Mouse (Mus musculus) heart, embryonic 11.5 days (tissue): ENCODE data around the gene Bmp5. TPM values are rescaled to one million over a fixed set of nuclear protein-coding genes. Genes with fewer than 3 reads are reported as not detected.
"Not testable (repeated sequence)": the region's sequence is repeated elsewhere in the genome, so short reads cannot be mapped to it uniquely, and the experiment has no call there.

Experiments
- ATAC-seq: fragments of 200-750 bp; cut with Nextera tagmentation; replicated peaks from 2 replicates; pipeline ENCODE4 v1.8.0; 2017; ENCODE audit warnings: moderate library complexity; ENCODE audit not compliant: insufficient number of reproducible peaks, low FRiP score, low TSS enrichment
- H3K27ac ChIP-seq: fragments of 300-500 bp; sonication (generic); 2 replicates; pipeline ENCODE4 v1.5.1; 2014; ENCODE audit warnings: mild to moderate bottlenecking, low read depth, low read length
- H3K27me3 ChIP-seq: fragments of 300-500 bp; sonication (generic); 2 replicates; pipeline ENCODE4 v1.6.1; 2014; ENCODE audit warnings: mild to moderate bottlenecking, low read length, mixed read lengths; ENCODE audit not compliant: control insufficient read depth, insufficient read depth
- H3K36me3 ChIP-seq: fragments of 300-500 bp; sonication (generic); 2 replicates; pipeline ENCODE4 v1.6.1; 2014; ENCODE audit warnings: mild to moderate bottlenecking, low read length, moderate library complexity, mixed read lengths; ENCODE audit not compliant: control insufficient read depth, insufficient read depth
- H3K4me1 ChIP-seq: fragments of 300-500 bp; sonication (generic); 2 replicates; pipeline ENCODE4 v1.6.1; 2014; ENCODE audit warnings: low read length; ENCODE audit not compliant: control insufficient read depth, insufficient read depth
- H3K4me2 ChIP-seq: fragments of 300-500 bp; sonication (generic); 2 replicates; pipeline ENCODE4 v1.6.1; 2014; ENCODE audit warnings: mild to moderate bottlenecking, moderate library complexity
- H3K4me3 ChIP-seq: fragments of 300-500 bp; sonication (generic); 2 replicates; pipeline ENCODE4 v1.5.1; 2014; ENCODE audit warnings: low read depth, low read length
- H3K9ac ChIP-seq: fragments of 300-500 bp; sonication (generic); 2 replicates; pipeline ENCODE4 v1.6.1; 2014; ENCODE audit warnings: mild to moderate bottlenecking, low read depth, low read length, moderate library complexity
- H3K9me3 ChIP-seq: fragments of 300-500 bp; sonication (generic); replicated peaks from 2 replicates; pipeline ENCODE4 v1.6.1; 2016; ENCODE audit warnings: low read length; ENCODE audit not compliant: control insufficient read depth
- WGBS: fragments of 180-500 bp; shearing (Covaris S2); extraction: QIAGEN DNeasy Blood & Tissue Kit; methylation state at CpG from one replicate; pipeline ENCODE4 v1.1.7; 2014; ENCODE audit not compliant: insufficient replicate concordance; 5-methylcytosine and 5-hydroxymethylcytosine counted together
- polyA plus RNA-seq: library from polyadenylated mRNA; unstranded; fragments of >200 nt; fragmentation: Nextera tagmentation; extraction: Ambion mirVana; gene quantifications from 2 replicates; pipeline ENCODE4 v1.2.1, GENCODE M21; 2014

Bmp5 gene
- polyA plus RNA-seq, 1 experiment from 2014 or later: 11.2 TPM

DNA sequence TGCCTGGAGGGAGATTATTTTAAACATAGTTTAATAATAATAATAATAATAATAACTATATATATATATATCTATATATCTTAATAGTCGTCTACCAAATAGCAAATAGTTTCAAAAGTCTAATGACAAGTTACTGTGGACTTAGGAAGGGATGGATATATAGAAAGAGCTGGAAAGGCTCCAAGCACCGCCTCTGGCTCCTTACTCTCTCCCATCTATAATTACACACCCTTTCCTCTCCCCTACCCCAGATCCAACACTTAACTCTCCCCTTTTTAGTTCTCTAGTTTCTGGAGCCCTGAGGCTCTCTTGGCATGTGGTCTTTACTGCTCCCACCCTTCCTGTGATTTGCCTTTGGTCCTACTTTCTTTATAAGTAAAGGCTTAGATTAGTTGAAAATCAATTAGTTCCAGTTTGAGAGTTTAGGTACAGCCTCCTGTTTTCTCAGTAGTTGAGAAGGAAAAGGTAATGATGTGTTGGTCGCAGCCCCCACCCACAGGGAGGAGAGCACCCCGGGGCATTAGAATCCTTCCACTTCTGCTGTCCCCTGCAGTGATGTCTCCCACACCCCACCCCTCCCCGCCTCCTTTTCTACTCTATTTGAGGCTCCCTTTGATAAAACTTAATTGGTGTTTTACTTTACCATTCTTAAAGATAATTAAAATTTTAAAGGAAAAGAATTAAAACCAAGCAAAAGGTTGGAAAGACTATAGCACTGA, 5.6 kb downstream of the Bmp5 start:
- H3K9me3 ChIP-seq: no peaks in the 10 kb centered on the region
- H3K9ac ChIP-seq: peak overlapping the region; percentile 52; the same call in 1 of the 2 replicates
- H3K4me3 ChIP-seq: peak overlapping the region; percentile 11; the same call in 1 of the 2 replicates
- no peaks in the 10 kb centered on the region for H3K27me3 ChIP-seq
- no peak for ATAC-seq
- H3K4me1 ChIP-seq: no peaks in the 10 kb centered on the region
- no peaks in the 10 kb centered on the region for H3K36me3 ChIP-seq
- peak overlapping the region; percentile 62 for H3K4me2 ChIP-seq
- WGBS: 14% methylated on average over 5 of the region's 5 CpGs
- H3K27ac ChIP-seq: 0 out of 2 replicates have a peak overlapping the region, but pooled peaks have one; percentile 41

DNA sequence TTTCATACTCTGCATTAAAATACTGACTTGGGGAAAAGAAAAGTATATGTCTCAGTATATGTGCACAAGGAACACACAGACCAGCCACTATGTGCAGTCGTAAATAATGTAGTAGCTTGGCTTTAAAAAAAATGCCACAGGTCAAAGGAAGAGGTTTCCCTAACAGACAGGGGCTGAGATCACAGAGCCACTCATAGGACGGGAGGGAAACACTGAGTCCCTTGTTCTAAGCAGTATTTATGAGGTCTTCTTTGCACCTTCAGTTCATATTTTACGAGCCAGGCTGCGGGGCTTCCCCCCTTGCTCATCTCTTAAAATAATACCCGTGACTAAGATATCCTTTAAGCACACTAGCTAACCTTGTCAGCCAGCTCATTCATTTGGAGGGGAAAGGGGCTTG, 6.4 kb downstream of the Bmp5 start:
- Histone ChIP-seq H3K4me2 (peak overlapping the region; percentile 54), H3K36me3 (no peaks in the 10 kb centered on the region), H3K4me3 (0 out of 2 replicates have a peak overlapping the region, but pooled peaks have one; percentile 12), H3K27me3 (no peaks in the 10 kb centered on the region), H3K4me1 (no peaks in the 10 kb centered on the region), H3K27ac (peak overlapping the region; percentile 42; the same call in 1 of the 2 replicates), H3K9ac (peak overlapping the region; percentile 17; the same call in 1 of the 2 replicates), H3K9me3 (no peaks in the 10 kb centered on the region)
- no peak for ATAC-seq
- WGBS: 30% methylated on average over 5 of the region's 5 CpGs

DNA sequence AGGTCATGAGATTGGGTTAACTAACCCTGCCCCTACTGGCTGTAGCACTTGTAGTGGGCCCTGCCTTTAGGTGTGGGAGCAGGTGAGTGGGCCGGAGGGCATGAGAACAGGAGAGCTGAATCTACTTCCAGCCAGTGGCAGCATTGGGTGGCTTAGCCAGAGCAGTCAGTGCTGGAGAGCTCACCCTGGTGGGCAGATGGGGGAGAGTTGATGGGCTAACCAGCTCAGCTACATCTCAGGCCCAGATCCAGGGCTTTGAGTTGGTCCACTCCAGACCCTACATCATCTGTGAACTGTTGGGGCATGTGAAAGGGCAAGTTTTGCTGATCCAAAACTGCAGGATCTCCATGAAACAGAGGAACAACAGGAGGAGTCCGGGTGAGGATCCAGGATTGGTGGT, 8.4 kb downstream of the Bmp5 start:
- H3K4me3 ChIP-seq: no peak overlapping the region
- WGBS: 83% methylated on average over 2 of the region's 2 CpGs
- no peak overlapping the region for H3K9ac ChIP-seq
- H3K27ac ChIP-seq: no peak overlapping the region
- H3K4me1 ChIP-seq: no peaks in the 10 kb centered on the region
- peak; percentile 57; the same call in 1 of the 2 replicates for ATAC-seq
- no peaks in the 10 kb centered on the region for H3K36me3 ChIP-seq
- no peak overlapping the region for H3K4me2 ChIP-seq
- H3K9me3 ChIP-seq: no peaks in the 10 kb centered on the region
- no peaks in the 10 kb centered on the region for H3K27me3 ChIP-seq

DNA sequence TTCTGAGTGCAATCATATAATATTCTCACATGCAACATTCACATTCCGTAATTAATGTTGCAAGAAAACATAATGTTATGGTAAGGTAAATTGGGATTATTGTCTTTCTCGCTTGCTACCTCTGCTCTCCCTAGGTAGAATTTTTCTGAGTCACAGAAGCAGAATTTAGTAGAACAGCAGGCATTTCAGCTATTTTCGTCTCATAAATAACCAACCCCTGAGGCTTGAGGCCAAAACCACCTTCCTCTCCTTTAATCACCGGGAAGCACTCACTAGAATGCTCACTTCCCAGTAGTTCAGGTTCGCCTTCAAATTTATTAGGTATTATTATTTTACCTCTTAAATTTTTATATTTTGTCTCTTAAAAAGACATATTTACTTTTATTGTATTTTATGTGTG, 10.8 kb downstream of the Bmp5 start:
- H3K4me2 ChIP-seq: no peak overlapping the region
- H3K27me3 ChIP-seq: no peaks in the 10 kb centered on the region
- no peak overlapping the region for H3K9ac ChIP-seq
- WGBS: 86% methylated on average over 5 of the region's 5 CpGs
- no peak overlapping the region for H3K4me3 ChIP-seq
- no peaks in the 10 kb centered on the region for H3K36me3 ChIP-seq
- H3K27ac ChIP-seq: no peak overlapping the region
- no peak for ATAC-seq
- no peaks in the 10 kb centered on the region for H3K4me1 ChIP-seq
- no peaks in the 10 kb centered on the region for H3K9me3 ChIP-seq

DNA sequence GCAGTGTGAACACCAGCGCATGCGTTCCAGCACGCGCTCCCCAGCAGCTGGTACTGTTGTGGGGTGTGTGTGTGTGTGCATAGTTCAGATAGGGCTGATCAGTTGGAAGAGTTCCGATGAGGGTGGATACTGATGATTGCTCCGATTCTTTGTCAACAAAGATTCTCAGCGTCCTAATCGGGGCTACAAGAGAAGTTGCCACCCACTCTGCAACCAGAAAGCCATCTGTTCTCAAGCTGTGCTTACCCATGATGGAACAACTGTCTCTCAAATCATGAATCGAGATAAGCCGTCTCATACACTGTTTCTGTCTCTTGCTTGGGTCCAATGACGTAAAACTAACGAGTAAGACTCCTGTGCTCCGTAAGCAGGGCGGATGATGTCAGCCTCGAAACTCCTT, 12.0 kb downstream of the Bmp5 start:
- ATAC-seq: no peak
- H3K36me3 ChIP-seq: no peaks in the 10 kb centered on the region
- H3K27me3 ChIP-seq: no peaks in the 10 kb centered on the region
- no peak overlapping the region for H3K9ac ChIP-seq
- no peak overlapping the region for H3K27ac ChIP-seq
- WGBS: 76% methylated on average over 15 of the region's 15 CpGs
- H3K4me2 ChIP-seq: no peak overlapping the region
- no peak overlapping the region for H3K4me3 ChIP-seq
- H3K4me1 ChIP-seq: no peaks in the 10 kb centered on the region
- no peaks in the 10 kb centered on the region for H3K9me3 ChIP-seq

DNA sequence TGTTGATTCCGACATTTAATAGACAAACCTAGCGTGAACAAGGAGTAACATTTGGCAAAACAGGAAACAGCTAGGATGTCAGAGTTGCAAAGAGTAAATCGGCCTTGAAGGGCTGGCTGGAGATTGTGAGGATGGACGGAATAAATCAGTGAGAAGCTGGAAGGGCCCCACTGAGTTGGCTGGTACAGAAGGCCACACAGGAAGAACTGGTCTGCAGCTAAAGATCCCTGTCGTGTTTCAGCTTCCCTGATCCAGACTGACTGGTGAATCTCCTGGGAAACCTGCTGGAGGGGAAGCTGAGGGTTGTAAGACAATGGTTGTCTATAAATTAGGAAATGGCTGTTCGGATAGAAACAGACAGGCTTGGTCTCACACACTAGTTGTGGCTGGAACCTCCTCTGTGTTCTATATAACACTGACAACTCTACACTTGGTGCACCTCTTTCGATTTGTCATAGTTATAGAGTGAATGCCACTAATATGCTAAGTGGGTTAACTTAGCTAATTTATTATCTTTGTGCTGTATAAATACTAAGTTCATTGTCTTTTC, 14.8 kb downstream of the Bmp5 start:
- ATAC-seq: no peak

DNA sequence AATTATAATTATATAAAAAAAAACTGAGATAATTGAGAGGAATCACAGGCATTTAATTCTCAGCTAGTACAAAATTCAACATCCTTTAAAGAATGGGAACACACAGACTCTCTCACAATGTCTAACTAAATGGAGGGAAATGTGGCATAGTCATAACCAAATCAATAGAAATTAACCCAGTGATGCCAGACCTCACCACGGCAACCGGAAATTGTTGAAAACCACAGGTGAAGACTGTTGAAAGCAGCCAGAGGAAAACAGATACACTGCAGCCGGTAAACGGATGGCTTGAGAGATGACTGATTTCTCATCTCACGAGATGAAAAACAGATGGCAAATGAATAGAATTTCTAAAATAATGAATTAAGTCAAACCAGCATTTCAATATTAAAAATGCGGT, 29.8 kb downstream of the Bmp5 start:
- Histone ChIP-seq H3K36me3 (no peaks in the 10 kb centered on the region), H3K9ac (no peak overlapping the region), H3K9me3 (no peaks in the 10 kb centered on the region), H3K4me1 (no peaks in the 10 kb centered on the region), H3K27ac (no peak overlapping the region), H3K27me3 (no peaks in the 10 kb centered on the region), H3K4me2 (no peak overlapping the region), H3K4me3 (no peak overlapping the region)
- WGBS: 78% methylated on average over 6 of the region's 6 CpGs
- no peak for ATAC-seq

More for the DNA sequence above, 14.8 kb downstream of the Bmp5 start:
- H3K27me3 ChIP-seq: no peaks in the 10 kb centered on the region
- no peak overlapping the region for H3K27ac ChIP-seq
- no peak overlapping the region for H3K9ac ChIP-seq
- H3K4me2 ChIP-seq: no peak overlapping the region
- no peaks in the 10 kb centered on the region for H3K9me3 ChIP-seq
- no peaks in the 10 kb centered on the region for H3K36me3 ChIP-seq
- 54% methylated on average over 7 of the region's 7 CpGs for WGBS
- no peak overlapping the region for H3K4me3 ChIP-seq
- H3K4me1 ChIP-seq: no peaks in the 10 kb centered on the region

DNA sequence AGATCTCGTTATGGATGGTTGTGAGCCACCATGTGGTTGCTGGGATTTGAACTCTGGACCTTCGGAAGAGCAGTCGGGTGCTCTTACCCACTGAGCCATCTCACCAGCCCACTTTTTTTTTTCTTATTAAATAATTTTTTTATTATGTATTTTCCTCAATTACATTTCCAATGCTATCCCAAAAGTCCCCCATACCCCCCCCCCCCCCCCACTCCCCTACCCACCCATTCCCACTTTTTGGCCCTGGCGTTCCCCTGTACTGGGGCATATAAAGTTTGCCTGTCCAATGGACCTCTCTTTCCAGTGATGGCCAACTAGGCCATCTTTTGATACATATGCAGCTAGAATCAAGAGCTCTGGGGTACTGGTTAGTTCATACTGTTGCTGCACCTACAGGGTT, 33.0 kb downstream of the Bmp5 start:
- H3K36me3 ChIP-seq, ATAC-seq, H3K4me2 ChIP-seq, H3K9me3 ChIP-seq, H3K9ac ChIP-seq, H3K27ac ChIP-seq, H3K4me3 ChIP-seq, H3K27me3 ChIP-seq, H3K4me1 ChIP-seq: not testable (repeated sequence)
- 93% methylated on average over 2 of the region's 4 CpGs for WGBS

DNA sequence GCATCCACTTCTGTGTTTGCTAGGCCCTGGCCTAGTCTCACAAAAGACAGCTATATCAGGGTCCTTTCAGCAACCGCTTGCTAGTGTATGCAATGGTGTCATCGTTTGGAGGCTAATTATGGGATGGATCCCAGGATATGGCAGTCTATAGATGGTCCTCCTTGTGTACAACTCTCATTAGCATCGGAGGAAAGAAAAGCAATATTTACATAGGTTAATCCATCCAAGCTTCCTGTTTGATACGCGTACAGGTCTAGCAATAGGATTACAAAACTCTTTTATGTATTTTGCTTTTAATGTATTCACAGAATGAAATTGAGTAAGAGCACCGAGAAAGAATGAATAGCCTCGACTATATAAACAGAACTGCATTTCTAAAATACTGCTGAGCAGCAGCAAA, 33.5 kb downstream of the Bmp5 start:
- Histone ChIP-seq H3K4me3 (no peak overlapping the region), H3K4me2 (no peak overlapping the region), H3K27me3 (no peaks in the 10 kb centered on the region), H3K4me1 (0 out of 2 replicates have a peak, but pooled peaks cover 3% of the 10 kb centered on the region), H3K9ac (no peak overlapping the region), H3K27ac (no peak overlapping the region), H3K9me3 (no peaks in the 10 kb centered on the region), H3K36me3 (no peaks in the 10 kb centered on the region)
- ATAC-seq: no peak
- WGBS: 84% methylated on average over 7 of the region's 7 CpGs
